Mouse (Mus musculus) embryonic fibroblast, embryonic 13.5 days (primary cell): Measurements from ENCODE around the gene Rab6b.

Source experiments
- CTCF ChIP-seq: IDR thresholded peaks from 2 replicates; pipeline ENCODE4 v1.5.1; 2011; ENCODE audit warnings: mild to moderate bottlenecking, control low read depth, low read length, moderate library complexity, borderline replicate concordance; ENCODE audit not compliant: insufficient read depth
- POLR2A ChIP-seq: IDR thresholded peaks from 2 replicates; pipeline ENCODE4 v1.6.1; 2011; ENCODE audit warnings: low read depth, mild to moderate bottlenecking, control low read depth, low read length, moderate library complexity

DNA sequence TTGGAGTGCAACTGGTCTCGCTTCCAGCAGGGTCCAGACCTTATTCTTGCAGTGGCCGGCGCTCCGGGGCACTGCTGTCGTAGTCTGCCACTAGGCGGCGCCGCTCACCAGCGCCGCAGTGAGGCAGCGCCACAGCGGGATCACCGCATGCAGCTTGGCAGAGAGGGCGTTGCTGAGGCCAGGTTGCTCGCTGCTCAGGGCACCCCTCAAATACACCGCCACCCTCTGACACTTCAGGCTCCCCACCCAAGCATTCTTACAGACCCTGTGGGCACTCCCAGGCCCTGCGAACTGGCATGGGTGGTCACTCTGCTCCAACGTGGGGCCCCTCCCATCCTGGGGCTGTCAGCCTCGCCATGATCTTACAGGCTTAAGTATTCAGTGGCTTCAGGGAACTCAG lies 19.3 kb upstream of the Rab6b start:
- TF ChIP-seq CTCF (peak; percentile 97), POLR2A (no peak; the same call in 1 of the 2 replicates)
